Mouse (Mus musculus) liver, embryonic 16.5 days (tissue): ENCODE data around the gene Adra1d. TPM values are rescaled to one million over a fixed set of nuclear protein-coding genes. Genes with fewer than 3 reads are reported as not detected.
A peak's percentile ranks its signal among the peaks of the same experiment; 100 is the strongest.

Experiments used
- ATAC-seq: fragments of 200-750 bp; cut with Nextera tagmentation; 2 replicates; pipeline ENCODE4 v1.8.0; 2017; ENCODE audit warnings: low read depth, mild to moderate bottlenecking, moderate number of reproducible peaks, moderate library complexity
- H3K27ac ChIP-seq: fragments of 300-500 bp; sonication (generic); 2 replicates; pipeline ENCODE4 v1.5.1; 2014; ENCODE audit warnings: mild to moderate bottlenecking, low read length
- H3K27me3 ChIP-seq: fragments of 300-500 bp; sonication (generic); 2 replicates; pipeline ENCODE4 v1.6.1; 2014; ENCODE audit warnings: low read depth, low read length, mixed read lengths; ENCODE audit not compliant: control insufficient read depth, insufficient read depth
- H3K36me3 ChIP-seq: fragments of 300-500 bp; sonication (generic); 2 replicates; pipeline ENCODE4 v1.6.1; 2014; ENCODE audit warnings: mild to moderate bottlenecking; ENCODE audit not compliant: control insufficient read depth, insufficient read depth
- H3K4me1 ChIP-seq: fragments of 300-500 bp; sonication (generic); 2 replicates; pipeline ENCODE4 v1.6.1; 2014; ENCODE audit warnings: low read depth, low read length, mixed read lengths; ENCODE audit not compliant: control insufficient read depth
- H3K4me2 ChIP-seq: fragments of 300-500 bp; sonication (generic); 2 replicates; pipeline ENCODE4 v1.6.1; 2014; ENCODE audit warnings: low read depth, low read length, mixed read lengths
- H3K4me3 ChIP-seq: fragments of 300-500 bp; sonication (generic); 2 replicates; pipeline ENCODE4 v1.5.1; 2014; ENCODE audit warnings: low read depth, mild to moderate bottlenecking, low read length
- H3K9ac ChIP-seq: fragments of 300-500 bp; sonication (generic); 2 replicates; pipeline ENCODE4 v1.6.1; 2014; ENCODE audit warnings: low read depth, low read length
- H3K9me3 ChIP-seq: fragments of 300-500 bp; sonication (generic); replicated peaks from 2 replicates; pipeline ENCODE4 v1.6.1; 2016; ENCODE audit warnings: low read length; ENCODE audit not compliant: control insufficient read depth
- WGBS: fragments of 180-500 bp; shearing (Covaris S2); extraction: QIAGEN DNeasy Blood & Tissue Kit; methylation state at CpG from one replicate; pipeline ENCODE4 v1.1.7; 2014; ENCODE audit not compliant: insufficient replicate concordance; 5-methylcytosine and 5-hydroxymethylcytosine counted together
- polyA plus RNA-seq: library from polyadenylated mRNA; unstranded; fragments of >200 nt; fragmentation: Nextera tagmentation; extraction: Ambion mirVana; gene quantifications from 2 replicates; pipeline ENCODE4 v1.2.1, GENCODE M21; 2015

Adra1d gene
- polyA plus RNA-seq: 0.11 and 0.22 TPM in 2 replicates

DNA sequence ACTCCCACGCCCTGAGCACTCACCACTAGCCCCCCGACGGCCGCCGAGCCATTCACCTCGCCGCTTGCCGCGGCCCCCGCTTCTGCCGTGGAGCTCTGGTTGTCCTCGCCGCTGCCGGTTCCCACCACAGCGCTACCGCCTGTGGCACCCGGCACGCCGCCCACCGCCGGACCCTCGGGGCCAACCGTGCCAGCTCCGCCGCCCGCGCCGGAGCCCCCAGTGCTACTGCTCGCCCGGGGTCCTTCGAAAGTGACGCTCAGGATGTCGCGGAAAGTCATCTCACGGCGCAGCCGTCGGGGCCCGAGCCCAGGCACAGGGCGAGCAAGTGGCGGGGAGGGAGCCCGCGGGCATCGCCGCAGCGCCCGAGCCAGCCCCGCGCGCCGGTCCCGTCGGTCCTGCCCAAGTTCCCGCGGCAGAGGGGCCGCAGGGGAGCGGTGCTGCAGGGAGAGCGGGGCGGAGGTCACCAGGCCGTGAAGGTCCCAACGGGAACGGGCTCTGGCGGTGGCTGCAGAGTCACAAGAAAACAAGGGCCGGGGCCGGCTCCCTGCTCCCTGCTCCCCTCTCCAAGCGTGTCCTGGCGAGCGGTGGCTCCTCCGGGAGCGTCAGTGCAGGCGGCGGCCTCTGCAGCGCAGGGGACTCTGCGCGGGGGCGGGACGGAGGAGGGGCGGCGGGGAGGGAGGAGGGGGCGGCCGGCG lies at the start of gene Adra1d:
Gene Adra1d, minus strand, starts transcription at position 393 of the 695 bp plus-strand sequence.
- H3K4me2 ChIP-seq: peak within 1 kb of the TSS; percentile 39
- 2% methylated on average over 67 of the region's 82 CpGs for WGBS
- no peaks in the 10 kb centered on the region for H3K4me1 ChIP-seq
- H3K9me3 ChIP-seq: no peaks in the 10 kb centered on the region
- peak; percentile 41; the same call in 1 of the 2 replicates for ATAC-seq
- H3K27ac ChIP-seq: no peak within 1 kb of the TSS
- H3K9ac ChIP-seq: no peak within 1 kb of the TSS
- peaks cover 56% of the 10 kb centered on the region for H3K27me3 ChIP-seq
- H3K36me3 ChIP-seq: no peaks in the 10 kb centered on the region
- peak within 1 kb of the TSS; percentile 30 for H3K4me3 ChIP-seq

DNA sequence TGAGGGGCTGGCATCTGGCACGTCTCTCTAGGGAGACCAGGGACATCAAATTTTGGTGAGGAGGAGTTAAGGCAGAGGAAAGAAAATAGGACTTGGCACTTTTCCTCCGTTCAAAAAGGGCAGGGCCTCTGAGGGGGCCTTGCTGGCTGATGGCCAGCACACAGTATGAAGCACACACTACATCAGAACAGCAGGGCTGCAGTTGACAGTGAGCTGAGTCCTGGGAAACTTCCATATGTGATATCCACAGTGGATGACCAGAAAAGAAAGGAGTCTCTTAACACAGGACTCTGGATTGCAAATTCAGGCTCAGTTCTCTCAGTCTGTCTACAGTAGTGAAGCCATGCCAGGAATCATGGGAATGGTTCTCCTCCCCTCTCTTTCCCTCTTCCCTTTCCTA lies 39.8 kb upstream of the Adra1d start:
- no peak overlapping the region for H3K4me2 ChIP-seq
- H3K27ac ChIP-seq: no peak overlapping the region
- no peak overlapping the region for H3K4me3 ChIP-seq
- H3K9ac ChIP-seq: no peak overlapping the region
- no peaks in the 10 kb centered on the region for H3K27me3 ChIP-seq
- no peaks in the 10 kb centered on the region for H3K9me3 ChIP-seq
- no peaks in the 10 kb centered on the region for H3K4me1 ChIP-seq
- ATAC-seq: no peak
- 43% methylated on average over 2 of the region's 2 CpGs for WGBS
- H3K36me3 ChIP-seq: no peaks in the 10 kb centered on the region

DNA sequence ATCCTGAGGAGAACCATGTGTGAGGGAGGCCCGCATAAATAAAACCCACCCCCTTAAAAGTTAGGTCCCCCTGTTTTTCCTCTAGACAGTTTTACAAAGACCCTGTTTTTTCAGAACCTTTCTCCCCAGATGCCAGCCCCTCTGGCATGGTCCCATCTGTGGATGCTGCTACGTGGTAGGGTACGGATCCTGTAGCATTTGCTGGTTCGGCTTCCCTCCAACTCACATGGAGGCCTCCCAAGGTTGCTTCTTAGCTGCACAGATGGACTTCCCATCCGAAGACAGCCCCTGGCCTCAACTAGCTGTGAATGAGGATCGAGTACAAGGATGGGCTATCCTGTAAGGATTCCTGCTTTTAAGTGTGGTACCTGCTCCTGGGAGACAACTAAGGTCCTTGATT lies 32.8 kb upstream of the Adra1d start:
- Histone ChIP-seq H3K4me1 (no peaks in the 10 kb centered on the region), H3K27ac (no peak overlapping the region), H3K4me2 (no peak overlapping the region), H3K36me3 (no peaks in the 10 kb centered on the region), H3K9ac (no peak overlapping the region), H3K9me3 (no peaks in the 10 kb centered on the region), H3K27me3 (no peaks in the 10 kb centered on the region), H3K4me3 (no peak overlapping the region)
- ATAC-seq: no peak
- 63% methylated on average over 6 of the region's 6 CpGs for WGBS

DNA sequence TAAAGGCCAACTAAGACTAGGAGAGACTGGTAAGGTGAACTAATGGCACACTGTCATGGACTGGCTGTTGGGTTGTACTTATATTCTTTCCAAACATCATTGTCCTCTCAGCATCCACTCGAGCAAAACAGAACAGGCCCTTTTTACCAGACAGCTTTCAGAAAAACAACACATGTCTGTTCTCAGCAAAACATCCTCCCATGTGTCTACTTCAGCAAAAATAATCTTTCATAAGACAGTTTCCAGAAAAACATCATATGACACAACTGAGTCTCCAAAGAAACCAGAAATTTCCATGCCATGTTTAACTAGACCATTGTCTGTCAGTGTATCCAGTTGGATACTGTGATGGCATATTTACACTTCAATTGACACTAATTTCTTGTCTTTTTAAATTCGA lies 25.4 kb upstream of the Adra1d start:
- no peaks in the 10 kb centered on the region for H3K9me3 ChIP-seq
- H3K36me3 ChIP-seq: no peaks in the 10 kb centered on the region
- H3K27me3 ChIP-seq: no peaks in the 10 kb centered on the region
- ATAC-seq: no peak
- WGBS: 54% methylated on average over 2 of the region's 2 CpGs
- no peak overlapping the region for H3K27ac ChIP-seq
- H3K4me2 ChIP-seq: no peak overlapping the region
- no peak overlapping the region for H3K4me3 ChIP-seq
- no peak overlapping the region for H3K9ac ChIP-seq
- H3K4me1 ChIP-seq: no peaks in the 10 kb centered on the region

DNA sequence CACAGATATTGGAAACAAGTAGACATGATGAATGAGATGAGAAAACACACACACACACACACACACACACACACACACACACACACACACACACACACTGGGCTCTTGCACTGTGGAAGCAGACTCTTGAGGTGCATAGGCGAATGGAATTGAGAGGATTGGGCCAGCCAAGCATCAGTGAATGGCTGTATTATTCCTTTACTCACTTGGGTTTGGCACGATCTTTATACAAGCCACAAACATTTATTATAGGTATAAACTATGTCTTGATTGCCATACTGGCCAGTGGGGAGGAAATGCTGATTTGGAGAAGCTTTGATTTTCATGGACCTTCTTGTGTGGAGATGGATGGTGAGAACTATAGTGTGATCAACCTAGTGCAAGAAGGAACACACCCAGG lies 19.4 kb upstream of the Adra1d start:
- no peaks in the 10 kb centered on the region for H3K4me1 ChIP-seq
- H3K4me3 ChIP-seq: no peak overlapping the region
- H3K9me3 ChIP-seq: no peaks in the 10 kb centered on the region
- no peak overlapping the region for H3K4me2 ChIP-seq
- no peaks in the 10 kb centered on the region for H3K27me3 ChIP-seq
- H3K9ac ChIP-seq: no peak overlapping the region
- ATAC-seq: no peak
- 57% methylated on average over 2 of the region's 2 CpGs for WGBS
- no peak overlapping the region for H3K27ac ChIP-seq
- H3K36me3 ChIP-seq: no peaks in the 10 kb centered on the region

DNA sequence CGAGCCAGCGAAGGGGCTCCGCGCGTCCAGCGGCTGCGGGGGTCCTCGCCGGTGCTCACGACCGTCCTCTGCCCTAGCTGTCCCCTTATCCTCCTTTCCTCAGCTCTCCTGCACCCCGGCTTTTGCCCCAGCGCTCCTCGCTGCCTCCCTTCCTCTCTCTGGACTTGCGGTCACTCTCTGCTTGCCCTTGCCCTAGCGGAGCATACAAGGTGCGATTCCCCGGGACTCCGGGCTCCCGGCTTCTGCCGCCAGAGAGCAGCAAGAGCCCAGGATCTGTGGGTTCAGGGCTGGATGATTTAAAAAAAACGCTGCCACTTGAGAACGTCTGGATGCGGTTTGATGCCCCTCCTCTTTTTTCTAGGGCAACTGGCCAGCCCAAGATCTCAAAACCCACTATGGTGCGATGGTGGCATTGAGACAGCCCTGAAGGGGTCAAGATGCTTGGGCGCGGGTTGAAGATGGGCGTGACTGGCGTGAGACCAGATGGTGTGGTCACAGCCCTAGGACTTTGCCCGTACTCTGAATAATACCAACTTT lies 571 bp upstream of the Adra1d start:
- Histone ChIP-seq H3K4me1 (no peaks in the 10 kb centered on the region), H3K27me3 (peaks cover 56% of the 10 kb centered on the region), H3K36me3 (no peaks in the 10 kb centered on the region), H3K4me2 (peak overlapping the region; percentile 39), H3K4me3 (peak overlapping the region; percentile 30), H3K9me3 (no peaks in the 10 kb centered on the region), H3K9ac (no peak overlapping the region), H3K27ac (no peak overlapping the region)
- WGBS: under 1% methylated on average over 30 of the region's 30 CpGs
- ATAC-seq: 0 out of 2 replicates have a peak, but pooled peaks have one; percentile 13

DNA sequence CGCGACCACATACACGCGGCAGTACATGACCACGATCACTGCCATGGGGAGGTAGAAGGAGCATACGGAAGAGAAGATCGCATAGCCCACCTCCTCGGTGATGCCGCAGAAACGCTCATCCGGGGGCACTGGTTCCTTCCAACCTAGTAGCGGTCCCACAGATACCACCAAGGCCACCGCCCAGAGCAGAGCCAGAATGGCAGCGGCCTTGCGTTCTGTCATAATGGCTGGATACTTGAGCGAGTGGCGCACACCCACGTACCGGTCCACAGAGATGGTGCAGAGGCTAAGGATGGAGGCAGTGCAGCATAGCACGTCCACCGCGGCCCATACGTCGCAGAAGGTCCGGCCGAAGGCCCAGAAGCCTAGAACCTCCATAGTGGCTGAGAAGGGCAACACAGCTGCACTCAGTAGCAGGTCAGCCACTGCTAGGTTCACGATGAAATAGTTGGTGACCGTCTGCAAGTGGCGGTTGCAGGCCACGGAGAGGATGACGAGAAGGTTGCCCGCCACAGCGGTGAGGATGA lies 676 bp downstream of the Adra1d start:
- no peaks in the 10 kb centered on the region for H3K9me3 ChIP-seq
- H3K4me3 ChIP-seq: peak overlapping the region; percentile 30; the same call in 1 of the 2 replicates
- no peak overlapping the region for H3K4me2 ChIP-seq
- peaks cover 56% of the 10 kb centered on the region for H3K27me3 ChIP-seq
- H3K4me1 ChIP-seq: no peaks in the 10 kb centered on the region
- no peak overlapping the region for H3K27ac ChIP-seq
- ATAC-seq: no peak
- no peak overlapping the region for H3K9ac ChIP-seq
- H3K36me3 ChIP-seq: no peaks in the 10 kb centered on the region
- WGBS: 5% methylated on average over 33 of the region's 33 CpGs

DNA sequence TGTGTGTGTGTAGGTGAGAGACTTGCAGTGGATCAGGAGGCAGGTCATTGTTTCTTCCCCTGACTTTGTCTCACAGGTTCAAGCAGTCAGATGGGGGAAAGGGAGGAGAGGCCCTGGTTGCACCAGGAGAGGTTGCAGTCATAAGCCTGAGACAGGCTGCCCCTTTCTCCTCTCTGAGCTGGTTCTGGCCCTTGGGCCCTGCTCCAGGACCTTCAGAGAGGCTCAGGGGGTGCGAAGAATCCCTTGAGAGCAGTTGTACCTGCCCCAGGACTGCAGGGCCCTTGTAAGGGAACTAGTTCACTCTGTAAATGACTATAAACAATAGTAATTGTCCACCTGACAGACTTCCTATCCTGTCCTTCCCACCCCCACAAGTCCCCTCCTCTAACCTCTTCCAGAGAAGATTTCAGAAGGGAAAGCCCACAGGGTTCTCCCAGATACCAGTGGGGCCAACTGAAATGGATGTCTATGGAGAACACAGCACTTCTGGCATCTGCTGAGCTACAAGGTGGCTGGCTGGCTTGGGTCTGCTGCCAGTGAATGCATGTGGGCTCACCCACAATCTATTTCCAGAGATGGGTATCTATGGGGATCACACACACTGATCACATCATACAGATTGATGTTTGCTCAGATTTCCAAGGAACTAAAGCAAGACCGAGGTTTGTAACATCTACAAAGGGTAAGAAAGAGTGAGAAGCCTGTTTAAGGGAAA lies 1.7 kb downstream of the Adra1d start:
- H3K27ac ChIP-seq: no peak overlapping the region
- H3K36me3 ChIP-seq: no peaks in the 10 kb centered on the region
- ATAC-seq: no peak
- no peaks in the 10 kb centered on the region for H3K9me3 ChIP-seq
- H3K9ac ChIP-seq: no peak overlapping the region
- H3K4me2 ChIP-seq: no peak overlapping the region
- H3K27me3 ChIP-seq: peaks cover 56% of the 10 kb centered on the region
- WGBS: 40% methylated on average over 2 of the region's 2 CpGs
- H3K4me3 ChIP-seq: no peak overlapping the region
- no peaks in the 10 kb centered on the region for H3K4me1 ChIP-seq

DNA sequence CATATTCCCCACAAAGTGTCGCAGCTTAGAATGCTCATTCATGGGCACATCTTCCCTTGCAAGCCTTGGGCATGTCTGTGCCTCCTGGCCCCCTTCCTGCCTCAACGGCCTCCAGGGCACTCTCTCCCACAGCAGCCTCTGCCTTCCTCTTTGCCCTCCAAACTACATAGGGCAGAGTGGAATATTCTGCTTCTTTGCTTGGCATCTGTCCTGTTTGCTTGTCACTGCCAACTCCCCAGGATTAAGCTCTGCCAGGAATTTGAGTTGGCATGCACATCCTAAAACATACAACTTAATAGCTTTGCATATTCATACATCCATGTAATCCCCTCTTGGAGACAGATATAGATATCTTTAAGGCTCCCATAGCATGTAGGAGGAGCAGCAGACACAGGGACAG lies 4.2 kb downstream of the Adra1d start:
- Histone ChIP-seq H3K36me3 (no peaks in the 10 kb centered on the region), H3K4me1 (no peaks in the 10 kb centered on the region), H3K4me2 (no peak overlapping the region), H3K27ac (no peak overlapping the region), H3K27me3 (peaks cover 43% of the 10 kb centered on the region), H3K9me3 (no peaks in the 10 kb centered on the region), H3K9ac (no peak overlapping the region), H3K4me3 (no peak overlapping the region)
- WGBS: 48% methylated on average over 2 of the region's 2 CpGs
- ATAC-seq: no peak
